ENCODE assay signal across 9 mouse cellular contexts in genomic region chr10:80584045-80584488, GRCm38 (mm10). TPM values are rescaled to one million over a fixed set of nuclear protein-coding genes. Genes with fewer than 3 reads are reported as not detected.
DNase-seq lines count a peak whose midpoint lies in the region; ATAC-seq and TF ChIP-seq lines count a peak whose summit lies in the region.
"Had no signal": no experiment of that assay in that cellular context is flagged by ENCODE, and none has a peak within 500 bp of the region (broad histone marks: within the 10 kb centered on the region; RNA-seq: fewer than 3 reads in every experiment).

No protein-coding gene starts in this region.

- H3K9me3 ChIP-seq in heart, embryonic 15.5 days (replicated peaks) = no peaks in the 10 kb centered on the region
- no peaks in the 10 kb centered on the region for H3K9me3 ChIP-seq in heart, embryonic 11.5 days (replicated peaks; ENCODE audit: control insufficient read depth, low read length)
- H3K9me3 ChIP-seq in E14TG2a.4 (ENCODE audit: low read length) = no peaks in the 10 kb centered on the region
- no peaks in the 10 kb centered on the region for H3K9me3 ChIP-seq in hindbrain, embryonic 16.5 days (ENCODE audit: control insufficient read depth, low read length)

- TF ChIP-seq CTCF in E14TG2a.4 (conservative IDR thresholded peaks at IDR 0.05; ENCODE audit: low read length) = no peak

- H3K27ac ChIP-seq in heart, embryonic 15.5 days = 0 out of 2 replicates have a peak overlapping the region, but pooled peaks have one; percentile 46
- no peak overlapping the region for H3K27ac ChIP-seq in heart, embryonic 11.5 days (ENCODE audit: low read depth, low read length)
- no peak overlapping the region for H3K27ac ChIP-seq in hindbrain, embryonic 16.5 days (ENCODE audit: low read depth, low read length)

- no peak overlapping the region for H3K4me3 ChIP-seq in heart, embryonic 15.5 days
- no peak overlapping the region for H3K4me3 ChIP-seq in heart, embryonic 11.5 days (ENCODE audit: low read depth, low read length)
- peak overlapping the region; percentile 66 for H3K4me3 ChIP-seq in E14TG2a.4 (replicated peaks; ENCODE audit: low read length)
- no peak overlapping the region for H3K4me3 ChIP-seq in hindbrain, embryonic 16.5 days (ENCODE audit: low read length)

- H3K4me2 ChIP-seq in heart, embryonic 15.5 days = no peak overlapping the region; the same call in 1 of the 2 replicates
- no peak overlapping the region for H3K4me2 ChIP-seq in heart, embryonic 11.5 days
- H3K4me2 ChIP-seq in hindbrain, embryonic 16.5 days (ENCODE audit: low read length) = no peak overlapping the region

- H3K36me3 ChIP-seq in heart, embryonic 15.5 days = peaks cover 26% of the 10 kb centered on the region
- H3K36me3 ChIP-seq in heart, embryonic 11.5 days (ENCODE audit: control insufficient read depth, insufficient read depth, low read length) = peaks cover 4% of the 10 kb centered on the region
- H3K36me3 ChIP-seq in E14TG2a.4 (ENCODE audit: insufficient read depth, low read length) = peaks cover 54% of the 10 kb centered on the region
- H3K36me3 ChIP-seq in hindbrain, embryonic 16.5 days (ENCODE audit: control insufficient read depth, insufficient read depth, low read length) = peaks cover 8% of the 10 kb centered on the region

- ATAC-seq in heart, embryonic 15.5 days (replicated peaks; ENCODE audit: insufficient number of reproducible peaks, insufficient read depth, low FRiP score, low read depth) = no peak
- ATAC-seq in heart, embryonic 11.5 days (replicated peaks; ENCODE audit: insufficient number of reproducible peaks, low FRiP score, low TSS enrichment) = no peak
- no peak for ATAC-seq in megakaryocyte progenitor cell, adult 5-6 weeks (replicated peaks; ENCODE audit: poor library complexity)
- ATAC-seq in hindbrain, embryonic 16.5 days = no peak
- ATAC-seq: Patski had no signal

- peaks cover 53% of the 10 kb centered on the region for H3K4me1 ChIP-seq in heart, embryonic 15.5 days (replicated peaks)
- H3K4me1 ChIP-seq in heart, embryonic 11.5 days (ENCODE audit: control insufficient read depth, insufficient read depth, low read length) = peaks cover 16% of the 10 kb centered on the region
- peaks cover 75% of the 10 kb centered on the region for H3K4me1 ChIP-seq in E14TG2a.4 (replicated peaks; ENCODE audit: low read depth, low read length)
- H3K4me1 ChIP-seq in hindbrain, embryonic 16.5 days (ENCODE audit: control insufficient read depth, insufficient read depth, low read depth, low read length) = peaks cover 15% of the 10 kb centered on the region

- H3K27me3 ChIP-seq in heart, embryonic 15.5 days = no peaks in the 10 kb centered on the region
- no peaks in the 10 kb centered on the region for H3K27me3 ChIP-seq in heart, embryonic 11.5 days (ENCODE audit: control insufficient read depth, insufficient read depth, low read length)
- H3K27me3 ChIP-seq in E14TG2a.4 (ENCODE audit: insufficient read depth, low read length) = no peaks in the 10 kb centered on the region
- no peaks in the 10 kb centered on the region for H3K27me3 ChIP-seq in hindbrain, embryonic 16.5 days (replicated peaks; ENCODE audit: control insufficient read depth, insufficient read depth, low read length)
- H3K27me3 ChIP-seq: Patski had no signal

- DNase-seq in brain, adult 2 months (ENCODE audit: low read depth, low spot score) = peak; percentile 42
- peak; percentile 65 to 70 for DNase-seq in kidney, postnatal 4 days
- DNase-seq in spleen, adult 12 weeks (ENCODE audit: low spot score) = no peak

- H3K9ac ChIP-seq in heart, embryonic 15.5 days = no peak overlapping the region
- H3K9ac ChIP-seq in heart, embryonic 11.5 days (ENCODE audit: low read depth, low read length) = no peak overlapping the region
- no peak overlapping the region for H3K9ac ChIP-seq in hindbrain, embryonic 16.5 days (ENCODE audit: low read depth, low read length)

- WGBS in heart, embryonic 15.5 days = 52% methylated on average over 12 of the region's 12 CpGs
- WGBS in heart, embryonic 11.5 days (ENCODE audit: insufficient replicate concordance) = 52% methylated on average over 12 of the region's 12 CpGs
- 63% methylated on average over 12 of the region's 12 CpGs for WGBS in hindbrain, embryonic 16.5 days

RNA-seq across cellular contexts. Expression of gene Abhd17a, which starts 6.1 kb away (rescaled TPM):
- polyA plus RNA-seq in heart, embryonic 15.5 days (2015; fragmentation: Nextera tagmentation; extraction: Ambion mirVana) = 84.2 and 110 TPM in 2 replicates
- polyA plus RNA-seq in heart, embryonic 11.5 days (2014; fragmentation: Nextera tagmentation; extraction: Ambion mirVana) = 94.3 and 100 TPM in 2 replicates
- total RNA-seq in megakaryocyte progenitor cell, adult 5-6 weeks (2015) = 59.7 and 79.8 TPM in 2 replicates
- 20.5 and 29.4 TPM in 2 replicates for total RNA-seq in megakaryocyte progenitor cell, adult 5-6 weeks (2017)
- 127 and 130 TPM in 2 replicates for polyA plus RNA-seq in hindbrain, embryonic 16.5 days (2015; fragmentation: Nextera tagmentation; extraction: Ambion mirVana)

RNA-seq across cellular contexts. Expression of gene Klf16, which starts 6.9 kb away (rescaled TPM):
- 4.7 and 6.4 TPM in 2 replicates for polyA plus RNA-seq in heart, embryonic 15.5 days (2015; fragmentation: Nextera tagmentation; extraction: Ambion mirVana)
- polyA plus RNA-seq in heart, embryonic 11.5 days (2014; fragmentation: Nextera tagmentation; extraction: Ambion mirVana) = 4.9 and 5.5 TPM in 2 replicates
- 5.3 and 5.4 TPM in 2 replicates for total RNA-seq in megakaryocyte progenitor cell, adult 5-6 weeks (2015)
- total RNA-seq in megakaryocyte progenitor cell, adult 5-6 weeks (2017) = 4.3 and 6.0 TPM in 2 replicates
- polyA plus RNA-seq in hindbrain, embryonic 16.5 days (2015; fragmentation: Nextera tagmentation; extraction: Ambion mirVana) = 5.1 and 5.8 TPM in 2 replicates

RNA-seq across cellular contexts. Expression of gene Scamp4, which starts 18.6 kb away (rescaled TPM):
- polyA plus RNA-seq in heart, embryonic 15.5 days (2015; fragmentation: Nextera tagmentation; extraction: Ambion mirVana) = 55.9 and 71.6 TPM in 2 replicates
- polyA plus RNA-seq in heart, embryonic 11.5 days (2014; fragmentation: Nextera tagmentation; extraction: Ambion mirVana) = 76.9 and 78.1 TPM in 2 replicates
- total RNA-seq in megakaryocyte progenitor cell, adult 5-6 weeks (2015) = 25.9 and 27.2 TPM in 2 replicates
- total RNA-seq in megakaryocyte progenitor cell, adult 5-6 weeks (2017) = 11.2 and 15.9 TPM in 2 replicates
- 73.6 and 80.8 TPM in 2 replicates for polyA plus RNA-seq in hindbrain, embryonic 16.5 days (2015; fragmentation: Nextera tagmentation; extraction: Ambion mirVana)

RNA-seq across cellular contexts. Expression of gene Adat3, which starts 18.6 kb away (rescaled TPM):
- 3.0 and 3.9 TPM in 2 replicates for polyA plus RNA-seq in heart, embryonic 15.5 days (2015; fragmentation: Nextera tagmentation; extraction: Ambion mirVana)
- 6.2 and 6.6 TPM in 2 replicates for polyA plus RNA-seq in heart, embryonic 11.5 days (2014; fragmentation: Nextera tagmentation; extraction: Ambion mirVana)
- total RNA-seq in megakaryocyte progenitor cell, adult 5-6 weeks (2015) = 0.57 and 0.81 TPM in 2 replicates
- total RNA-seq in megakaryocyte progenitor cell, adult 5-6 weeks (2017) = 0.08 TPM in 1 of 2 replicates, not detected in the other
- 5.2 and 6.4 TPM in 2 replicates for polyA plus RNA-seq in hindbrain, embryonic 16.5 days (2015; fragmentation: Nextera tagmentation; extraction: Ambion mirVana)

RNA-seq across cellular contexts. Expression of gene Gm49322, which starts 21.8 kb away (rescaled TPM):
- polyA plus RNA-seq in heart, embryonic 15.5 days (2015; fragmentation: Nextera tagmentation; extraction: Ambion mirVana) = 1.2 and 2.7 TPM in 2 replicates
- polyA plus RNA-seq in heart, embryonic 11.5 days (2014; fragmentation: Nextera tagmentation; extraction: Ambion mirVana) = 0.83 and 0.84 TPM in 2 replicates
- total RNA-seq in megakaryocyte progenitor cell, adult 5-6 weeks (2015) = 0.17 and 0.57 TPM in 2 replicates
- 0.61 TPM in 1 of 2 replicates, not detected in the other for total RNA-seq in megakaryocyte progenitor cell, adult 5-6 weeks (2017)
- polyA plus RNA-seq in hindbrain, embryonic 16.5 days (2015; fragmentation: Nextera tagmentation; extraction: Ambion mirVana) = 2.3 and 3.1 TPM in 2 replicates
